Mouse (Mus musculus): ENCODE measurements around the gene Sh3gl1. TPM values are rescaled to one million over a fixed set of nuclear protein-coding genes. Genes with fewer than 3 reads are reported as not detected.
"Not testable (repeated sequence)": the region's sequence is repeated elsewhere in the genome, so short reads cannot be mapped to it uniquely, and the experiment has no call there.

The Sh3gl1 gene
- polyA plus RNA-seq (2015; fragmentation: Nextera tagmentation; extraction: Ambion mirVana), result 190 and 200 TPM in 2 replicates

DNA sequence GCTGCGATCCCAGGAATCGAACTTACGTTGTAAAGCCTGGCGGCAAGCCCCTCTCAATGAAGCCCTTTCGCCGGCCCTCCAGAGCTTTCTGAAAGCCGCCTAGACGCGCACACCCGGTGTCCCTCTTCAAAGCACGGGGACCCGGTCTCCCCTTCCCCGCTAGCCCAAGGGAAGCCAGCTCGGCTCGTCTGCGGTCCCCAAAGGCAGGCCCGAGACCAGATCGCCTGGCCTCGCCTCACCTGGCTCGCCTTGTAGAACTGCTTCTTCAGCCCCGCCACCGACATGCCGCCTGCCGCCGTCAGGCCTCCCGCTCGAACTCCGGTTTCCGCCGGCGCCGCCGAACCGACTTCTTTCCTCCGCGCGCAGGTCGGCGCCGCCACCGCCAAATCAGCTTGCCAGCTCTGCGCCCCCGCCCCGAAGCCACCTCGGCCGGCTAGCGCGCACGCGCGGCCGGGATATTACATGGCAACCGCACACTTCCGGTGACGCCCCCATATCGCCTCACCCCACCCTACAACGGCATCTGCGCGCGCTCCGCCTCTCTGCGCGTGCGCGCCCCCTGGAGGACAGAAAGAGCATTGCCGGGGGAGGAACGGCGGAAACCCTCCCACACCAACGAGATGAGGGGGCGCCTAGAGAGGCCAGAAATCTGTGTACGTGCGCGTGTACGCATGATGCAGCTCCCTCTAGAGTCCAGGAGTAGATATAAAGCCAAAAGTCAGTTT is at the start of gene Sh3gl1:
Gene Sh3gl1 (minus strand): TSS at position 460 of the 725 bp plus-strand sequence.
- under 1% methylated on average over 74 of the region's 74 CpGs for WGBS
- peaks cover 38% of the 10 kb centered on the region for H3K4me1 ChIP-seq

DNA sequence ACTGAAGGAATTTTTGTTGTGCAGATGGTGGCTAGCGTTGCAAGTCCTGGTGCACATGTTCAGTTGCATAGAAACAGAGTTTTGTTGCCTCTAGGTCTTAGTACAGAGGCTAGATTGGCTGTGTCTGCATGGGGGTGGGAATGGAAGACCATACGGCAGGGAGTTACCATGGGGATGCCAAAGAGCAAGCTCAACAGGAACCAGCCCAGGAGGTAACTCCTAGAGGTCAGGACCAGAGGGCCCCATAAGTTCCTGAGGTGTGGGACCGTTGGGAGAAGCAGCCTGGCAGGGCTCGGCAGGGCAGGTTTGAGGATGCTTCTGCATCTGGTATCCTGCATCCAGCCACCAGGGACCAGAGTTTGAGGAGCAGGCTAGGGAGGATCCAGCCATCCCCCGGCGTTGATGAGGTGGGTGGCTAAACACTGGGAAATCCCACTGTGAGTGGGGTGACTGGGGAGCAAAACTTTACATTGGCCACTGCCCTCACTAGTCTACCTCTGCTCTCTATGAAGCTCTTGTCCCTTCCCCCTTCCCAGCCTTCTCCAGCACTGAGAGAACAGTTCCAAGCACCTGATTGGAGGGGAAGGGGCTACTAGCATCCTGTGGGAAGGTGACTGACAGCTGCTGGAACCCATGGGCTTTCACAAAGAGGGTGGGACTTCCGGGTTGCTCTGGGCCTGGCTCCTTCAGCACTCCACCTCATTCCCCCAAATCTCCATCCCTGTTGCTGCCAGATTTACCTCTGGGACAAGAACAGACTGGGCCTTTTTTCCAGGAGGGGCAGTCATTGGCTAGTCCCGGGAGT is 44.5 kb upstream of the Sh3gl1 start:
- H3K36me3 ChIP-seq, result peaks cover 27% of the 10 kb centered on the region
- WGBS, result 5% methylated on average over 8 of the region's 8 CpGs

More for the DNA sequence above, at the start of gene Sh3gl1:
- H3K27ac ChIP-seq, result peak within 1 kb of the TSS; percentile 88
- peaks cover 28% of the 10 kb centered on the region for H3K36me3 ChIP-seq
- no peaks in the 10 kb centered on the region for H3K27me3 ChIP-seq
- peak within 1 kb of the TSS; percentile 72 for H3K4me2 ChIP-seq (replicated peaks)
- H3K9me3 ChIP-seq, result no peaks in the 10 kb centered on the region
- peak within 1 kb of the TSS; percentile 91 for H3K4me3 ChIP-seq
- ATAC-seq (ENCODE audit: low FRiP score, low read depth), result peak; percentile 90
- H3K9ac ChIP-seq, result peak within 1 kb of the TSS; percentile 97

DNA sequence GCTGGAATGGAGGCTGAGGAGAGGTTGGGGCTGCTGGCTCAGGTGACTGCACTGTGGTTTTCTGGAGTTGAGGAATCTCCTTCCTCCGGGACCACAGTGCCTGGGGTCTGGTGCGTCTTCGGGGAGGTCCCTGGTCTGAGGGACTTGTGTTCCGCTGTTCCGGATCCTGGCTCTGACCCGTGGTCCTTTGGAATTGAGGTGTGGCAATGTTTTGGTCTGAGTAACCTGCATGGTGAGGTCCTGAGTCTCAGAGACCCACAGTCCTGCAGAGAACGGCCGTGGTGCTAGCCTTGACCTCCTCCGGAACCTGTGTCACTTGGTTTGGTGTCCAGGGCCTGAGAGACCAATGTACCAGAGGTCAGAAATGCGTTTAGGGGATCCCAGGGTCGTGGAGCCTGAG is 43.5 kb upstream of the Sh3gl1 start:
- peaks cover 33% of the 10 kb centered on the region for H3K4me1 ChIP-seq
- ATAC-seq (ENCODE audit: low FRiP score, low read depth), result no peak
- peak overlapping the region; percentile 84 for H3K9ac ChIP-seq
- WGBS, result under 1% methylated on average over 11 of the region's 11 CpGs
- H3K27ac ChIP-seq, result peak overlapping the region; percentile 73; the same call in 1 of the 2 replicates
- no peaks in the 10 kb centered on the region for H3K9me3 ChIP-seq
- H3K36me3 ChIP-seq, result peaks cover 23% of the 10 kb centered on the region
- peak overlapping the region; percentile 90 for H3K4me3 ChIP-seq
- peak overlapping the region; percentile 100 for H3K4me2 ChIP-seq (replicated peaks)
- no peaks in the 10 kb centered on the region for H3K27me3 ChIP-seq

More for the DNA sequence above, 44.5 kb upstream of the Sh3gl1 start:
- Histone ChIP-seq H3K4me3 (peak overlapping the region; percentile 90), H3K27me3 (no peaks in the 10 kb centered on the region), H3K4me2 (replicated peaks) (peak overlapping the region; percentile 100), H3K4me1 (peaks cover 25% of the 10 kb centered on the region), H3K27ac (peak overlapping the region; percentile 74), H3K9ac (peak overlapping the region; percentile 84), H3K9me3 (no peaks in the 10 kb centered on the region)
- ATAC-seq (ENCODE audit: low FRiP score, low read depth), result peak; percentile 29

- Histone ChIP-seq H3K27me3 (no peaks in the 10 kb centered on the region), H3K27ac (peak within 1 kb of the TSS; percentile 73; the same call in 1 of the 2 replicates), H3K36me3 (peaks cover 19% of the 10 kb centered on the region), H3K9me3 (no peaks in the 10 kb centered on the region), H3K4me2 (replicated peaks) (peak within 1 kb of the TSS; percentile 100), H3K4me3 (peak within 1 kb of the TSS; percentile 90), H3K4me1 (peaks cover 36% of the 10 kb centered on the region), H3K9ac (peak within 1 kb of the TSS; percentile 84)
- under 1% methylated on average over 61 of the region's 61 CpGs for WGBS
- ATAC-seq (ENCODE audit: low FRiP score, low read depth), result peak; percentile 94
Measured at GRCm38 (mm10) chr17:56078880-56079795, 42.7 kb upstream of the Sh3gl1 start, which contains the start of gene Hdgfl2. TSS of gene Hdgfl2 (plus strand) at chr17:56079634.

- peaks cover 42% of the 10 kb centered on the region for H3K4me1 ChIP-seq
- H3K36me3 ChIP-seq, result peaks cover 14% of the 10 kb centered on the region
- peak overlapping the region; percentile 52 for H3K4me2 ChIP-seq (replicated peaks)
- not testable (repeated sequence) for H3K27me3 ChIP-seq; H3K9ac ChIP-seq; ATAC-seq (ENCODE audit: low FRiP score, low read depth); H3K27ac ChIP-seq; H3K9me3 ChIP-seq
- peak overlapping the region; percentile 90 for H3K4me3 ChIP-seq
- 65% methylated on average over 9 of the region's 9 CpGs for WGBS
Measured at GRCm38 (mm10) chr17:56078361-56078760, 41.9 kb upstream of the Sh3gl1 start.

DNA sequence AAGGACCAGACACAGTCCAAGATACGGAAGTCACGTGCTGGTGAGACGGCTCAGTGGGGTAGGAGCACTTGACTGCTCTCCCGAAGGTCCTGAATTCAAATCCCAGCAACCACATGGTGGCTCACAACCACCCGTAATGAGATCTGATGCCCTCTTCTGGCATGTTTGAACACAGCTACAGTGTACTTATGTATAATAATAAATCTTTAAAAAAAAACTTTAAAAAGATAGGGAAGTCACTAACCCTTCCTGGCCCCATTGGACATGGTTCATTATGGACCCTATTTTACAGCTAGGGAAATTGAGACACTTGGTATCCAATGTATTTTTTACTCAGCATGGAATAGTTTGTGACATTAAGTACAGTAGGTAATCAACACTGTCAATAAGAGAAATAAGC is 41.1 kb upstream of the Sh3gl1 start:
- 92% methylated on average over 5 of the region's 5 CpGs for WGBS
- no peak overlapping the region for H3K4me2 ChIP-seq (replicated peaks)
- peaks cover 11% of the 10 kb centered on the region for H3K36me3 ChIP-seq
- H3K27me3 ChIP-seq, result no peaks in the 10 kb centered on the region
- H3K27ac ChIP-seq, result no peak overlapping the region
- ATAC-seq (ENCODE audit: low FRiP score, low read depth), result no peak
- peaks cover 49% of the 10 kb centered on the region for H3K4me1 ChIP-seq
- no peak overlapping the region for H3K4me3 ChIP-seq
- H3K9ac ChIP-seq, result no peak overlapping the region
- no peaks in the 10 kb centered on the region for H3K9me3 ChIP-seq

GRCm38 (mm10) chr17:56074827-56075208 is 38.4 kb upstream of the Sh3gl1 start, which contains the start of gene Ubxn6:
TSS of gene Ubxn6 (minus strand) at chr17:56075028.
- Histone ChIP-seq H3K9ac (peak within 1 kb of the TSS; percentile 83), H3K9me3 (no peaks in the 10 kb centered on the region), H3K4me2 (replicated peaks) (peak within 1 kb of the TSS; percentile 73), H3K36me3 (peaks cover 33% of the 10 kb centered on the region), H3K27ac (peak within 1 kb of the TSS; percentile 95), H3K4me3 (peak within 1 kb of the TSS; percentile 76), H3K27me3 (no peaks in the 10 kb centered on the region), H3K4me1 (peaks cover 25% of the 10 kb centered on the region)
- peak; percentile 16 for ATAC-seq (ENCODE audit: low FRiP score, low read depth)
- under 1% methylated on average over 35 of the region's 35 CpGs for WGBS

DNA sequence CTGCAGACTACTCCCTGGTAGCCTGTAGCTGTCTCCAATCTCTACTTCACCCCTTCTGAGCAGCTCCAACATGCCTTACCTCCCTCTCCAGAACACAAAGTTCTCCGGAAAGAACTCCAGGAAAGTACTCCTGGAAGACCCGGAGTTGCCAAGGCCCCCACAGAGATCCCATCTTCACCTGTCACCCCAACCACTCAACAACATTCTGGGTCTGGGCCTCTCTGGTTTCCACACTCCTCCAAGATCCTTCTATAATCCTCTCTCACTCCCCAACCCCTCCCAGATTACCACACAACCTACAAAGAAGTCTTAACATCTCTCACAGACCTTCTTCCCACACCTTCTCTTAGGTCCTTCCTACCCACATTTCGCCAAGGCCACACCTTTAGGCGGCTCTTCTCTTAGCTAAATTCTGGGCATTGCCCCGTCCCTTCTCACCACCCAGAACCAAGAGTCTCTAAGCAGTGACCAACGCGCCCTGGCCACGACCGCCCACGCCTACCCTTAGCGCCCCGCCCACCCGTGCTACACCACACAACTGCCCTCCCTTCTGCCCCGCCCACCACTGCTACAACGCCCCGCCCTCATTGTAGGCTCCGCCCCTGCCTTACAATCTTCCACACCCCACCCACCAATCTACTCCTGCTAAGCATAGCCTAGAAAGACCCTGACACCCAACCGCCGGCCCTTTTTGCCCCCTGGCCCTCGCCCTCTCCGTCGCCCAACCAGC is 37.8 kb upstream of the Sh3gl1 start:
- Histone ChIP-seq H3K36me3 (peaks cover 38% of the 10 kb centered on the region), H3K9ac (peak overlapping the region; percentile 83), H3K9me3 (no peaks in the 10 kb centered on the region), H3K27ac (peak overlapping the region; percentile 95), H3K4me2 (replicated peaks) (peak overlapping the region; percentile 73), H3K27me3 (no peaks in the 10 kb centered on the region), H3K4me1 (peaks cover 25% of the 10 kb centered on the region), H3K4me3 (peak overlapping the region; percentile 76)
- 10% methylated on average over 22 of the region's 22 CpGs for WGBS
- peak; percentile 25 for ATAC-seq (ENCODE audit: low FRiP score, low read depth)

- Histone ChIP-seq H3K4me3 (no peak overlapping the region), H3K9ac (no peak overlapping the region), H3K9me3 (no peaks in the 10 kb centered on the region), H3K27ac (no peak overlapping the region), H3K27me3 (no peaks in the 10 kb centered on the region), H3K36me3 (peaks cover 59% of the 10 kb centered on the region), H3K4me2 (replicated peaks) (no peak overlapping the region), H3K4me1 (peaks cover 25% of the 10 kb centered on the region)
- ATAC-seq (ENCODE audit: low FRiP score, low read depth), result no peak
- 95% methylated on average over 5 of the region's 5 CpGs for WGBS
Measured at GRCm38 (mm10) chr17:56072243-56072642, 35.8 kb upstream of the Sh3gl1 start.

- ATAC-seq (ENCODE audit: low FRiP score, low read depth), result no peak
- Histone ChIP-seq H3K9me3 (no peaks in the 10 kb centered on the region), H3K4me1 (peaks cover 25% of the 10 kb centered on the region), H3K27ac (no peak overlapping the region), H3K27me3 (no peaks in the 10 kb centered on the region), H3K4me2 (replicated peaks) (no peak overlapping the region), H3K9ac (no peak overlapping the region), H3K4me3 (no peak overlapping the region), H3K36me3 (peaks cover 70% of the 10 kb centered on the region)
Measured at GRCm38 (mm10) chr17:56071126-56071525, 34.7 kb upstream of the Sh3gl1 start.

GRCm38 (mm10) chr17:56069066-56069465 is 32.6 kb upstream of the Sh3gl1 start:
- no peaks in the 10 kb centered on the region for H3K27me3 ChIP-seq
- no peak overlapping the region for H3K4me2 ChIP-seq (replicated peaks)
- no peak overlapping the region for H3K4me3 ChIP-seq
- H3K9ac ChIP-seq, result no peak overlapping the region
- H3K27ac ChIP-seq, result no peak overlapping the region
- peaks cover 14% of the 10 kb centered on the region for H3K4me1 ChIP-seq
- ATAC-seq (ENCODE audit: low FRiP score, low read depth), result no peak
- 96% methylated on average over 14 of the region's 14 CpGs for WGBS
- H3K36me3 ChIP-seq, result peaks cover 90% of the 10 kb centered on the region
- no peaks in the 10 kb centered on the region for H3K9me3 ChIP-seq

All from limb, embryonic 13.5 days (tissue).